Mouse (Mus musculus) spleen, adult 2 months (tissue): ENCODE measurements around the gene Srsf12.

ENCODE experiments used
- CTCF ChIP-seq: fragments of 200-500 bp; IDR thresholded peaks from 2 replicates; pipeline ENCODE4 v1.5.1; 2011; ENCODE audit warnings: mild to moderate bottlenecking, inconsistent platforms; ENCODE audit not compliant: insufficient read depth, insufficient read length, insufficient replicate concordance; ENCODE audit errors: extremely low read depth
- POLR2A ChIP-seq: fragments of 200-500 bp; IDR thresholded peaks from 2 replicates; pipeline ENCODE4 v1.6.1; 2011; ENCODE audit warnings: low read depth, low read length, inconsistent platforms

DNA sequence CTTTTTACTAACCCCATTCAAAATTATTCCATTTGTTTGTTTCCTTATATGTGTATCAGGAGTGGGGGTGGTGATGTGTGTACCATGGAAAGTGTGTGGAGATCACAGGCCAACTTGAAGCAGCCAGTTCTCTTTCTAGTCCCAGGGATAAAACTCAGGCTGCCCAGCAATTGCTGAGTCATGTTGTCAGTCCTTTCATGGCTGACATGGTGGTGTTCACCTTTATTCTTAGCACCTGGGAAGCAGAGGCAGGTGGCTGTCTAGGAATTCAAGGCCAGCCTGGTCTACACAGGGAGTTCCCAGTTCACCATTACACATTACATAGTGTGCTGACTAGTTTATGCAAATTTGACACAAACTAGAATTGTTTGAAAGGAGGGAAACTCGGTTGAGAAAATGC lies 54.1 kb downstream of the Srsf12 start:
- TF ChIP-seq CTCF: no peak
- no peak for TF ChIP-seq POLR2A
